Mouse (Mus musculus): ENCODE results near the gene Phc1.

- TF ChIP-seq CTCF (IDR thresholded peaks at IDR 0.05; ENCODE audit: low read depth, low read length) (no peak), POLR2A (IDR thresholded peaks at IDR 0.05; ENCODE audit: borderline replicate concordance, low read depth, low read length) (no peak)
Observed at GRCm38 (mm10) chr6:122284304-122284703, 56.1 kb downstream of the Phc1 start.
